Mouse (Mus musculus) CH12.LX (cell line): ENCODE results near the gene Pls1. TPM values are rescaled to one million over a fixed set of nuclear protein-coding genes. Genes with fewer than 3 reads are reported as not detected.

Experiments used
- DNase-seq: peaks from one replicate; pipeline ENCODE4 v3.0.0-alpha.2; 2013; ENCODE audit errors: extremely low read depth
- H3K27ac ChIP-seq: 2 replicates; pipeline ENCODE4 v1.5.1; 2012; ENCODE audit warnings: low read depth, mild to moderate bottlenecking, control low read depth, moderate library complexity; ENCODE audit not compliant: insufficient read depth
- H3K27me3 ChIP-seq: replicated peaks from 2 replicates; pipeline ENCODE3; 2012; ENCODE audit warnings: inconsistent platforms
- H3K36me3 ChIP-seq, 2 experiments: replicated peaks in 1 of 2; 2 replicates each; pipeline versions ENCODE3 to v1.6.1; 2012; ENCODE audit warnings: inconsistent platforms in 1 of 2, low read length in 1 of 2, mild to moderate bottlenecking in 1 of 2, mixed read lengths in 1 of 2, moderate library complexity in 1 of 2; ENCODE audit not compliant: control insufficient read depth in 1 of 2, insufficient read depth in 1 of 2
- H3K4me1 ChIP-seq, 2 experiments: 2 replicates each; pipeline ENCODE4 v1.6.1; 2012; ENCODE audit warnings: inconsistent platforms in 1 of 2, moderate library complexity in 1 of 2; ENCODE audit not compliant: insufficient read depth in 2 of 2, control insufficient read depth in 1 of 2
- H3K4me2 ChIP-seq: 2 replicates; pipeline ENCODE4 v1.6.1; 2012; ENCODE audit warnings: low read depth, mild to moderate bottlenecking, control low read depth; ENCODE audit not compliant: poor library complexity, insufficient read depth, severe bottlenecking
- H3K4me3 ChIP-seq, 3 experiments: fragments of 150-350 bp in 1 of 3; sonication (generic) in 1 of 3; replicated peaks in 1 of 3; 2 replicates each; pipeline versions ENCODE3 to v1.5.1; 2011 to 2012; ENCODE audit warnings: low read depth in 2 of 3, low read length in 2 of 3, mild to moderate bottlenecking in 2 of 3, moderate library complexity in 2 of 3, control low read depth in 1 of 3, improper control_type of control experiment in 1 of 3, inconsistent platforms in 1 of 3, mixed read lengths in 1 of 3; ENCODE audit not compliant: poor library complexity in 1 of 3
- H3K79me2 ChIP-seq: replicated peaks from 2 replicates; pipeline ENCODE4 v1.6.1; 2012; ENCODE audit warnings: mild to moderate bottlenecking, moderate library complexity; ENCODE audit not compliant: control insufficient read depth, poor library complexity, insufficient read depth, severe bottlenecking; ENCODE audit errors: extremely low read depth
- H3K9ac ChIP-seq: 2 replicates; pipeline ENCODE4 v1.6.1; 2012; ENCODE audit warnings: low read depth, mild to moderate bottlenecking, control low read depth, moderate library complexity; ENCODE audit not compliant: insufficient read depth
- H3K9me3 ChIP-seq: replicated peaks from 2 replicates; pipeline ENCODE3; 2012; ENCODE audit warnings: low read length, inconsistent platforms, mixed read lengths
- ELF1 ChIP-seq: IDR thresholded peaks from 2 replicates; pipeline ENCODE4 v1.6.1; 2014; ENCODE audit warnings: low read depth, mild to moderate bottlenecking, inconsistent platforms, low read length, improper control_type of control experiment
- IRF4 ChIP-seq: IDR thresholded peaks from 2 replicates; pipeline ENCODE4 v1.6.1; 2014; ENCODE audit warnings: low read depth, mild to moderate bottlenecking, inconsistent platforms, low read length, improper control_type of control experiment
- KAT2A ChIP-seq: IDR thresholded peaks from 2 replicates; pipeline ENCODE4 v1.6.1; 2012; ENCODE audit warnings: low read length, improper control_type of control experiment, inconsistent platforms; ENCODE audit not compliant: insufficient replicate concordance
- MAFK ChIP-seq: IDR thresholded peaks from 2 replicates; pipeline ENCODE4 v1.6.1; 2011; ENCODE audit warnings: low read length, improper control_type of control experiment; ENCODE audit not compliant: insufficient replicate concordance
- MEF2A ChIP-seq: IDR thresholded peaks from 2 replicates; pipeline ENCODE4 v1.6.1; 2014; ENCODE audit warnings: low read depth, mild to moderate bottlenecking, inconsistent platforms, low read length, improper control_type of control experiment, borderline replicate concordance
- MYC ChIP-seq: IDR thresholded peaks from 2 replicates; pipeline ENCODE4 v1.6.1; 2011; ENCODE audit warnings: low read depth, mild to moderate bottlenecking, improper control_type of control experiment, low read length
- NRF1 ChIP-seq: IDR thresholded peaks from 2 replicates; pipeline ENCODE4 v1.6.1; 2014; ENCODE audit warnings: low read depth, mild to moderate bottlenecking, inconsistent platforms, low read length, improper control_type of control experiment, moderate library complexity
- SIN3A ChIP-seq: IDR thresholded peaks from 2 replicates; pipeline ENCODE4 v1.6.1; 2012; ENCODE audit warnings: low read length, improper control_type of control experiment, inconsistent platforms
- TBP ChIP-seq: conservative IDR thresholded peaks from 2 replicates; pipeline ENCODE4 v1.6.1; 2011; ENCODE audit warnings: low read depth, low read length, improper control_type of control experiment
- UBTF ChIP-seq: IDR thresholded peaks from 2 replicates; pipeline ENCODE4 v1.6.1; 2012; ENCODE audit warnings: low read depth, mild to moderate bottlenecking, inconsistent platforms, low read length, improper control_type of control experiment, moderate library complexity
- ZMIZ1 ChIP-seq: IDR thresholded peaks from 2 replicates; pipeline ENCODE4 v1.6.1; 2012; ENCODE audit warnings: low read depth, mild to moderate bottlenecking, inconsistent platforms, low read length, improper control_type of control experiment
- dilution Hi-C: fragments of 300-500 bp; cut with MboI; formaldehyde crosslinking; loops from 2 replicates; pipeline ENCODE4 v1.14.3; 2020; ENCODE audit warnings: low sequenced_read_pairs; ENCODE audit not compliant: extremely low pct_unique_long_range_greater_than_20kb, extremely low pct_ligation_motif_present
- in situ Hi-C: fragments of 300-500 bp; cut with MboI; formaldehyde crosslinking; loops from 3 replicates; pipeline ENCODE4 v1.14.3; 2019; ENCODE audit warnings: low sequenced_read_pairs, low pct_ligation_motif_present, low pct_unique_long_range_greater_than_20kb, mixed read lengths
- polyA plus RNA-seq: library from polyadenylated mRNA; unstranded; fragments of >175 nt; gene quantifications from 2 replicates; pipeline ENCODE4 v1.2.1, GENCODE M21; 2012; ENCODE audit warnings: low read depth; ENCODE audit not compliant: insufficient read length
- total RNA-seq, 2 experiments: library from RNA; depleted of rRNA; stranded (reverse); fragments of 300-350 nt in 1 of 2; fragments of >200 nt in 1 of 2; gene quantifications; 2 replicates each; pipeline ENCODE4 v1.2.3; 2012 to 2014

Gene Pls1
- total and polyA plus RNA-seq, 3 experiments = 0.08 to 0.56 (median 0.40) TPM

GRCm38 (mm10) chr9:95763218-95763617 is 81.9 kb downstream of the Pls1 start:
- H3K4me3 ChIP-seq = no peak overlapping the region
- no peaks in the 10 kb centered on the region for H3K4me1 ChIP-seq
- H3K79me2 ChIP-seq = no peaks in the 10 kb centered on the region
- dilution Hi-C loops = no loop called here
- in situ Hi-C loops = no loop called here
- H3K9ac ChIP-seq = no peak overlapping the region
- H3K27ac ChIP-seq = no peak overlapping the region
- no peaks in the 10 kb centered on the region for H3K9me3 ChIP-seq
- no peak for DNase-seq
- no peak for TF ChIP-seq UBTF
- no peaks in the 10 kb centered on the region for H3K27me3 ChIP-seq
- no peak overlapping the region for H3K4me2 ChIP-seq
- H3K36me3 ChIP-seq = no peaks in the 10 kb centered on the region

- Histone ChIP-seq H3K9ac (no peak overlapping the region), H3K27ac (no peak overlapping the region), H3K27me3 (no peaks in the 10 kb centered on the region), H3K4me2 (no peak overlapping the region), H3K36me3 (no peaks in the 10 kb centered on the region), H3K9me3 (no peaks in the 10 kb centered on the region), H3K79me2 (no peaks in the 10 kb centered on the region), H3K4me1 (no peaks in the 10 kb centered on the region), H3K4me3 (no peak overlapping the region)
- TF ChIP-seq MYC = no peak
- TF ChIP-seq ELF1 = no peak
- no peak for TF ChIP-seq MEF2A
- TF ChIP-seq MAFK = no peak
- TF ChIP-seq TBP = no peak
- TF ChIP-seq SIN3A = no peak
- no peak for TF ChIP-seq IRF4
- in situ Hi-C loops (no loop called here), dilution Hi-C loops (no loop called here)
- no peak for DNase-seq
Measured at GRCm38 (mm10) chr9:95762228-95762627, 82.9 kb downstream of the Pls1 start.

- TF ChIP-seq ZMIZ1 = no peak
- TF ChIP-seq NRF1 = no peak
- TF ChIP-seq KAT2A = no peak
Measured at GRCm38 (mm10) chr9:95761381-95761780, 83.7 kb downstream of the Pls1 start.

More at GRCm38 (mm10) chr9:95761381-95761780, 83.7 kb downstream of the Pls1 start:
- dilution Hi-C loops = no loop called here
- DNase-seq = no peak
- H3K9me3 ChIP-seq = no peaks in the 10 kb centered on the region
- no peak overlapping the region for H3K27ac ChIP-seq
- H3K79me2 ChIP-seq = no peaks in the 10 kb centered on the region
- no peak overlapping the region for H3K4me3 ChIP-seq
- no peaks in the 10 kb centered on the region for H3K4me1 ChIP-seq
- no peaks in the 10 kb centered on the region for H3K36me3 ChIP-seq
- H3K9ac ChIP-seq = no peak overlapping the region
- in situ Hi-C loops = no loop called here
- no peak overlapping the region for H3K4me2 ChIP-seq
- H3K27me3 ChIP-seq = no peaks in the 10 kb centered on the region
